Mouse (Mus musculus) left cerebral cortex, postnatal 4 days (tissue): ENCODE measurements around the gene Ncstn. TPM values are rescaled to one million over a fixed set of nuclear protein-coding genes. Genes with fewer than 3 reads are reported as not detected.

Experiments used
- DNase-seq: peaks from one replicate; pipeline ENCODE4 v3.0.0-alpha.2; 2022
- intact Hi-C: fragments of 180-260 bp; cut with DNase I; formaldehyde crosslinking; loops from one replicate; pipeline ENCODE4 v1.15.1; 2025
- total RNA-seq, 2 experiments: library from RNA; stranded (reverse); gene quantifications; 2 replicates each; pipeline ENCODE4 v1.2.3; 2021

Gene Ncstn
- 10 to 100 TPM; 80.0 to 85.3 TPM for total RNA-seq

GRCm38 (mm10) chr1:172082101-172082898, at the start of gene Ncstn, which contains the start of gene Copa:
Gene Ncstn (minus strand): TSS chr1:172082795.
Gene Copa (plus strand): TSS chr1:172082529.
- DNase-seq = peak; percentile 93
- intact Hi-C loops = no loop called here

GRCm38 (mm10) chr1:172132319-172132718, 49.7 kb upstream of the Ncstn start:
- intact Hi-C loops = no loop called here

GRCm38 (mm10) chr1:172129780-172130179, 47.2 kb upstream of the Ncstn start:
- DNase-seq = no peak
- intact Hi-C loops = loop anchor here (10.0 kb wide), 1 partner anchor 185 kb away; no protein-coding TSS in a partner anchor

More at GRCm38 (mm10) chr1:172132319-172132718, 49.7 kb upstream of the Ncstn start:
- DNase-seq = no peak

DNA sequence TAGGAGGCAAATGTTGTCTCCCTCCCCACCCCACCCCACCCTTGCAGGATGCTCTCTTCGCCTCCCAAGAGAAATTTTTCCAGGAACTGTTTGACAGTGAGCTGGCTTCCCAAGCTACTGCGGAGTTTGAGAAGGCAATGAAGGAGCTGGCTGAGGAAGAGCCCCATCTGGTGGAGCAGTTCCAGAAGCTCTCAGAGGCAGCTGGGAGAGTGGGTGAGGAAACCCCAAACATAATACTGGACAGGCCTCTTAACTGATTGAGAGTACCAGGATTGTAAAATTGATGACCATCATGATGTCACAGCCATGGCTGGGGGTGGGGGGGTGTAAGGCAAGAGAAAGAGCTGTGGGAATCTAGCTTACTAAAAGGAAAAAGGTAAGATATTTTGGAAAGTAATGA, 46.5 kb upstream of the Ncstn start:
- peak; percentile 16 for DNase-seq
- intact Hi-C loops = loop anchor here (10.0 kb wide), 1 partner anchor 186 kb away; no protein-coding TSS in a partner anchor

- intact Hi-C loops = loop anchor here (10.0 kb wide), 1 partner anchor 186 kb away; no protein-coding TSS in a partner anchor
Observed at GRCm38 (mm10) chr1:172128563-172128962, 46.0 kb upstream of the Ncstn start.

DNA sequence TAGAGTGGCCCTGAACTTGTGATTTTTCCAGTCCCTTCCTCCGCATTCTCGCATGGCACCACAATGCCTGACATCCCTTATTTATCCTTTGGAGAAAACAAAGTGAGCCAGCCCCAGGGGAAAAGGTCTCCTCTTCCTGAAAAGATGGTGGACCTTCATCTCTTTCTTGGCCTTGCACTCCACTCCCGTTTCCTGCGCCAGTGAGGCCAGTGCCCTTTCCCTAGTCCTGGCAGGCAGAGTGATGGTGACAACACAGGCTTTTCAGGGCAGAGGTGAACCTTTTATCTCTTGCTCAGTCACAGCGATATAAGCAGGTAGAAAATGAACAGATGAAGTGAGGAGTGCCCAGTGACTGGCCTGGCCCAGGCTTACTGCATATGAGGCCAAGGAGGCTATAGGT, 44.9 kb upstream of the Ncstn start:
- intact Hi-C loops = loop anchor here (10.0 kb wide), 1 partner anchor 187 kb away; no protein-coding TSS in a partner anchor
- DNase-seq = no peak

More at GRCm38 (mm10) chr1:172128563-172128962, 46.0 kb upstream of the Ncstn start:
- no peak for DNase-seq

- intact Hi-C loops = loop anchor here (10.0 kb wide), 1 partner anchor 188 kb away; no protein-coding TSS in a partner anchor
- peak; percentile 87 for DNase-seq
Observed at GRCm38 (mm10) chr1:172126376-172127347, 44.1 kb upstream of the Ncstn start, which contains the start of gene Pex19. Gene Pex19 (plus strand): TSS chr1:172126755.

DNA sequence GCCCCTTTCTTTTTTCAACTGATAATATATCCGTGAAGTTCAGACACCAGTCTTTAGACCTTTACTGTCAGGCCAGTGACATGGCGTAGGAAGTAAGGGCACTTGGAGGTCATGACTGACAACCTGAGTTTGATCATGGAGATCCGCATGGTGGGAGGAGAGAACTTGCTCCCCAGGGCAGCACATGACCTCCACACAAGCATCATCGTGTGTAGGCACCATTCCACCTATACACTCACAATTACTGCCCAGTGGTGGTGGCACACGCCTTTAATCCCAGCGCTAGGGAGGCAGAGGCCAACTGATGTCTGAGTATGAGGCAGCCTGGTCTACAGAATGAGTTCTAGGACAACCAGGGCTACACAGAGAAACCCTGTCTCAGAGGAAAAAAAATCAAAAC, 42.0 kb upstream of the Ncstn start:
- no peak for DNase-seq
- intact Hi-C loops = loop anchor here (10.0 kb wide), 1 partner anchor 190 kb away; no protein-coding TSS in a partner anchor

DNA sequence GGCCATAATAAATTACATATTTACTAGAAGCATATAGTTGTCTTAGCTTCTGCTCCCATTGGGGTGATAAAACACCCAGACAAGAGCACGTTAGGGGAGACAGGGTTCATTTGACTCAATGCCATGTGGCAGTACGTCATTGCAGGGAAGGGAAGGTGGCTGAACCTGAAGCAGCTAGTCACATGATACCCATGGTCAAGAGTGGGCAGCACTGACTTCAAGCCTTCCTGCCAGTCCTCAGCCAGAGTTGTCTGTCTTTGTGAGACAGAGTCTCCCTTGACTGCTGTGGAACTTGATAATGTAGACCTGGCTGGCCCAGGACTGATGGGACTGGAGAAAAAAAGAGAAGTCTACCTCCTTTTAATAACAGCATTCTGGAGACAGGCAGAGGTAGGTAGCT, 40.1 kb upstream of the Ncstn start:
- intact Hi-C loops = loop anchor here (10.0 kb wide), 1 partner anchor 192 kb away; no protein-coding TSS in a partner anchor
- DNase-seq = no peak

DNA sequence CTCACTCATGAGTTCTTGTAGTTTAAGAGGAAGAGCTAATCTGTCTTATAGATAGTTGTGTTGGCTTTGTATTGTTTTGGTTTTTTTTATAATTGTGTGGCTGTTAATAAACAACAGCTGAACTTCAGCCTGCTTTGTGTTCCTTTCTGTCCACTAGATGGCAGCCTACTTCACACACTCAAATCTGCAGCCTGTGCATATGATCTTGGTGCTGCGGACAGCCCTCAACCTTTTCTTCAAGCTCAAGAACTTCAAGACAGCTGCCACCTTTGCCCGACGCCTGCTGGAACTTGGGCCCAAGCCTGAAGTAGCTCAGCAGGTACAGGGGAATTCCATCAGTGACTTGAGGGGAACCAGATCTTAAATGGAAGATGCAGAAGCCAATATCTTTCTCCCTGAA, 37.1 kb upstream of the Ncstn start:
- peak; percentile 24 for DNase-seq
- intact Hi-C loops = loop anchor here (10.0 kb wide), 1 partner anchor 195 kb away; no protein-coding TSS in a partner anchor

- intact Hi-C loops = no loop called here
- no peak for DNase-seq
Observed at GRCm38 (mm10) chr1:172119100-172119499, 36.5 kb upstream of the Ncstn start.

GRCm38 (mm10) chr1:172116948-172117347, 34.4 kb upstream of the Ncstn start:
- DNase-seq = no peak
- intact Hi-C loops = no loop called here

DNA sequence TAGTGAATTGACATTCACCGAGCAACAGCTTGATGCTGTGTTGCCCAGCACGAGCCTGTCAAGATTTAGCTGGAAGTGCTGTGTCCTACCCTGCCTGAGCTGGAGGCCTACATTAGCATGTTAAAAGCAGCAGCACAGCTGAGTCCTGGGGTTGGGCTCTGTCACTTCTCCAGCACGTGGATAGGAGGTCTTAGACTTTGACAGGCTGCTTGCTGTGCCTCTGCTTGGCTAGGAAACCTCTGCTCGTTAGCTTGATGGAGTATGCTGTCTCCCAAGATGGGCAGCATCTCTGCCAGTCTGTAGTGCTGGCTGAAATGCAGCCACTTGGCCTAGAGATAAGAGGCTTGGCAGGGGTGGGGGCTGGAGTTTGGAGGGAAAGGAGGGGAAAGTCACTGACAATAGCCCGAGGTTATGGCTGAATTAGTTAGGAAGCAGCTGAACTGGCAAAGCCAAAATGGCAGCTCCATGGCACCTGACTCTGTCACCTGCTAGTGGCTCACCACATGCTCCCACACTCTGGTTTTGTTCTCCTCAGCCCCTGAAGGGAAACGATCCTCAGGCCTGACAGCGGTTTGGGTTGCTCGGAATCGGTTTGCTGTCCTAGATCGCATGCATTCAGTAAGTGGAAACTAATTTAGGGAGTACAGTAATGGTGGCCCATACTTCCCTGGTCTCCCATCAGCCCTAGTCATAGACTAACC, 25.3 kb upstream of the Ncstn start:
- intact Hi-C loops = no loop called here
- peak; percentile 55 for DNase-seq

- intact Hi-C loops = no loop called here
- DNase-seq = no peak
Observed at GRCm38 (mm10) chr1:172105101-172105500, 22.5 kb upstream of the Ncstn start.

- intact Hi-C loops = no loop called here
- DNase-seq = no peak
Observed at GRCm38 (mm10) chr1:172103619-172104018, 21.0 kb upstream of the Ncstn start.

DNA sequence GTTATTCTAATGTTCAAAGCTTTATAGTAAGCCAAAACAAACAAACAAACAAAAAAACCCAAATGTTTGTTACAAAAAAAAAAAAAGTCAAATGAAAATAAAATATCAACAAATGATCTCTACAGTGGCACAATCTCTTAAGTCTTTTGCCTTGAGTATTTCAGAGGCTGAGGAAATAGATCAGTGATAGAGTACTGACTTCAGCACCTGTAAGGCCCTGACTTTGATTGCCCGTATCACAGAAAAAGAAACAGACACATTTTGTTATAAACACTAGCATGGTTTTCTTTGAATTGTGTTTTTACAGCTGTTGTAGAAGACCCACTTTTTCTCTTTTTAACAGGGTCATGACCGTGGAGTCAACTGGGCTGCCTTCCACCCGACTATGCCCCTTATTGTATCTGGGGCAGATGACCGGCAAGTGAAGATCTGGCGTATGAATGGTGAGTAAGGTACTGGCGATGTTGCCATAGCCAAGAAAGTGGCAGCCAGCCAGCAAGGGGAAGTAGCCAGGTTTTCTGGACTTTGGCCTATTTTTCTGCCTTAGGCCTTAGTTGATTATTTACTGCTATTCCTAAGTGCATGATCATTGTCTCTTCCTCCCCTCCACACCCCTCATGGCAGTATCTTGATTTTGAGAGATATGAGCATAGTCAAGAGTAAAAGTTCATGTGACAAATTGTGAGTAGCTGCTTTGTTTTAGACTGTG, 16.9 kb upstream of the Ncstn start:
- intact Hi-C loops = no loop called here

DNA sequence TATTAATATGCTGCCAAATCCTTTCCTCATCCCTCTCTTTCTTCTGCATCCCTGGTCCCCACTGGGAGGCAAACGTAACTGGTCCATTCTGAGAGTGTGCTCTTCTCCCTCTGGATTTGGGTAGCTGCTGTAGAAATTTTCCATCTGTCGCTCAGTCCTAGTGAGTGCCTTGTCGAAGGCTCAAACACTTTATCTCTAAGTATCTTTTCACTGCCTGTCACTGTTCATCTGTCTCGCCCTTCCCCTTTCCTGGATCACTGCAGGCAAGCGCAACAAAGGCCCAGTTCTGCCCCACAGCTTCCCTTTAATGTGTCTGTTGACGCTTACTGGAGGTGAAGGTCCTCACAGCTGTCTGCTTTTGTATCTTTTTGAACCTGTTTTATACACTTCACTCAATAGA, 12.6 kb upstream of the Ncstn start:
- DNase-seq = no peak
- intact Hi-C loops = no loop called here

More for the DNA sequence above, 16.9 kb upstream of the Ncstn start:
- DNase-seq = peak; percentile 29

DNA sequence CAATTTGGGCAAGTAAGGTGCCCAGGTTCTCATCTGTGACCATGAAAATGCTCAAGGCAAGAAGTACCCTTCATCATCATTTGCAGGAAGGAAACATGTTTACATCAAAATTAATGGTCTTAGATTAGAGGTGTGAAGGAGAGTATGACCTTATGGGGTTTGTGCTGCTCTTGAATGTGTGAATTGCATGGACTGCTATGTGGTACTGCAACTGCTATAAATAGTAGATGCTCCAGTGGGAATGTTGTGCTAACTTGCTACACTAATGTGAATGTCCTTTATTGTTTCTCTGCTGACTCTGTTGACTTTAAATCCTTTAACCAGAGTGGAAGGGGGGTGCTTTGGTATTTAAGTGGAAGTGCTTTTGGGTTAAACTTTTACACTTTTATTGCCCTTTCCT, 11.7 kb upstream of the Ncstn start:
- no peak for DNase-seq
- intact Hi-C loops = no loop called here

DNA sequence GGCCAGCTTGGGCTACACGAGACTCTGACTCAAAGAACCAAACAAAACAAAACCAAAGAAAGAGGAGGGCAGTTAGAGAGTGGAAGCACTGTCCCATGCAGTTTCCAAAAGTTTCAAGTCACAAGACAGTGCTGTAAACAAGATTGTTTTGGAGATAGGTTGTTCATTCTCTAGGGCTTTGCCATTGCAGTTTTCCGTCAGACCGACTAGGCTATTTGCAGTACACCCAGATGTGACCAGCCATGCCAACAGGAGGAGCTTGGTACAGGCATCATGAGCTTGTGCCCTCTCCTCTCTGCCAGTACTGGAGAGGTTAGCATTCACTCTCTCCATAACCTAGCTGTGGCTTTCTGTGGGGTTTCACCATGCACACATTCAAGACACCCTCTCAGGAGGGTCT, 10.9 kb upstream of the Ncstn start:
- intact Hi-C loops = no loop called here

More for the DNA sequence above, 10.9 kb upstream of the Ncstn start:
- no peak for DNase-seq
